Mouse (Mus musculus) heart, postnatal 36 days (tissue): ENCODE measurements at regions not wholly inside any gene's neighbourhood (a gene's known extent, or its start where the extent isn't known, plus 50 kb on each side); places are given as distances from the start of the nearest gene placed in this dataset.
A peak's percentile ranks its signal among the peaks of the same experiment; 100 is the strongest.

Experiments
- DNase-seq, 2 experiments: peaks; one replicate each; pipeline ENCODE4 v3.0.0; 2021 to 2022
- intact Hi-C: fragments of 180-260 bp; cut with DNase I; formaldehyde crosslinking; loops from one replicate; pipeline ENCODE4 v1.15.1; 2025

DNA sequence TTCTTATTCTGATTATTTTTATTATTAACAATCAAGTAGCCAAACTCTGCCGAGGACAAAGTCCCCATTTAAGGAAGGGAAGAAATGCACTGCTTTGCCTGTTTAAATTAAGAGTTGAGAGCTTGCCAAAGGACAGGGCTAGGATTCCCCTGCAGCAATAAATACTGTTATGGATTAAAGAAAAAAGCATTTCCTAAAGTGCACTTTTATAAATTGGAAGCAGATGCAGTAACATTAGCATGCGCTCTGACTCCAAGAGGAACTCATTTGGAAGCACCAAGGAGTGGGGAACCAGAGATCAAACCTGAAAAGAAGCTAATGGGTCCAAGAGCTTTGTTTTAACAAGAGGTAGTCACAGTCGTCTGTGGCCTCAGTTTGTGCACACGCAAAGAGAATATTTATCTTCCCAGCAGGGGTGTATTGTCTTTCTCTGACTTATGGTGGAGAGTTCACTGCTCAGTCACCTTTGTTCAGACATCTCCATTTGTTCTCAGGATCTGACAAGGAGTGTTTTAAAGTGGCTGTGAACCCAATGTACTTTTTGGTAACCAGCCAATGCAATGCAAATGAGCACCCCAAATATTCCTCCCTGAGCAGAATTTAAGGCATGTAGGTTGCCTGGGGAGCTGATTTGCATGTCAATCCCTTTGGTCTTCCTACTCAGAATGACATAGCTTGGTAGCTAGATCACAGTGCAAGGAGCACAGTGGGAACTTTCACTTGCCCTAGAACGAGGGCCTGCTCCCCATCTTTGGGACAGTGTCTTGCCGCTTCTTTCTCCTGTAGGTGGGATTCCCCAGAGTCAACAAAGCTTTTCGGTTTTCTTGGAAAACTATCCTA lies 119.1 kb upstream of the Nbea start:
- DNase-seq: no peak
- intact Hi-C loops: no loop called here

DNA sequence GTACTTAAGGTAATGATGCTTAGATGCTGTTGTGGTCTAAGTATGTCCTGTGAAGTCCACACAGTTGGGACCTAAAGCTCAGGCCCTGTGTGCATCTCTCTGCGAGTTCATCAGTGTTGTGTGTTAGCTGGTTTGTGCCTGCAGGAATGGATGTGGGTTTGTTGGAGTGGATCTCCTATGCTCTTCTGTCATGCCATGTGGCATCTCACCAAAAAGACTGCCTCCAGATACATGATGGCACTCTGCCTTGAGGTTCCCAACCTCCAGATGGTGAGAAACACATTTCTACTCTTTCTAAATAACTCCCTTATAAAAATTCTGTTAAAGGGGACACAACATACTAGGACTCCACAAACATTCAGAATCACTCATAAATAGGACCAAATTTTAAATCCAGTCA lies 117.3 kb upstream of the Nbea start:
- intact Hi-C loops: no loop called here
- no peak for DNase-seq

DNA sequence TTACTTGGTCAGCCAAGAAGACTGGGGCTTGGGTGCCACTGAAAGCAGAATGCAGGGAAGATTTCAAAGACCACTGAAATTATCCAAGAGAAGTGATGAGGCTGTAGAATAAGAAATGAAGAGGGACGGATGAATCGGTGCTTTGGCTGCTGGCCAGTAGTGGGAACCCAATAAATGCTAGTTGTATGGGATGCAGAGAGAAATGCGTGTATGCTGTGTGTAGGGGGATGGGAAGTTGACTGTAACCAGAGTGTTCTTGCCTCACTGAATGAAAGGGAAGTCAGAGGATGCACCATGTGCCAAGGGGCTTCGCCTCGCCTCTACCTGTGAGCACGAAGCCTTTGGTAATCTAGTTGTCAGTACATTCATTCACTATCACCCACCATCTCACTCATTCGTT lies 112.1 kb upstream of the Nbea start:
- intact Hi-C loops: no loop called here
- no peak for DNase-seq

DNA sequence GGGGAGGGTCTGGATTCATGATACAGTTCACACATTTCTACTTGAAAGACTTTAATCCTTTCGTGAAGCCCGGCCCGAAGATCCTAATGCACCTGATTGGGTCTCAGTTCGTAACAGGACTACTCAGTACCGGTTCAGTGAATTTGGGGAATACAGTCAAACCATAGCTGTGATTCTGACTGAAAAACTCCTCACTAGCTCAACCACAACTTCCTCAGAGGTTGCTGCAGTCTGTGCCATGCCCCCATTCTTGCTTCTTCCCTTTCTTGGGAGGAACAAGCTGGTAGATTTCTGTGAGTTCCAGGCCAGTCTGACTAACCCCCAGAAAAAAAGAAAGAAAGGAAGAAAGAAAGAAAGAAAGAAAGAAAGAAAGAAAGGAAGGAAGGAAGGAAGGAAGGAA lies 98.0 kb upstream of the Nbea start:
- no peak for DNase-seq
- intact Hi-C loops: no loop called here

DNA sequence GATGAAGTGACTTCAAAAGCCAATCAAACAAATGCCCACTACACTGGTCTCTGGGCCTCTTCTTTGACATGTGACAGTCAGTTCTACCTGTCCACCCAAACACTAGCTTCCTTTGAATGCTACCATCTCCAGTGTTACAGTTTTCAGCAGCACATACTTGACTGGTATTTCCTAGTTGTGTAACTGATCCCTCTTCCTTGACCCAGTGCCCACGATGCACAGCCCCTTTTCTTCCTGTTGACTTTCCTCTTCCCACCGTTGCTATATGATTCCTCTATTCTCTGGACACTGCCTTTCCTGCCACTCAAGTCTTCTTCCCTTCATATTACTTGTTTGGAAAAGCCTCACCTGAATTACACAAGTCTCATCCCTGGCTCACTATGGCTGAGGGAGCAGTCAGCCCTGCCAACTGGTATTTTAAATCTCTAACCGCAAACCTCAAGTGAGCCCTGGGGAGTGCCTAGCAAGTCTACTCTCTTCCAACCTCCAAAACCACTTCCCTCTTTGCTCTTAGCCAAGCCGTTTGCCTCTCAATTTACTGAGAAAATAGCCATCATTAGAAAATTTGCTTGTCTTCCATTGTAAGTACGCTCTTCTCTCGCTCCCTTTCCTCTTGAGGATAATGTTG lies 96.9 kb upstream of the Nbea start:
- intact Hi-C loops: no loop called here
- DNase-seq: no peak

DNA sequence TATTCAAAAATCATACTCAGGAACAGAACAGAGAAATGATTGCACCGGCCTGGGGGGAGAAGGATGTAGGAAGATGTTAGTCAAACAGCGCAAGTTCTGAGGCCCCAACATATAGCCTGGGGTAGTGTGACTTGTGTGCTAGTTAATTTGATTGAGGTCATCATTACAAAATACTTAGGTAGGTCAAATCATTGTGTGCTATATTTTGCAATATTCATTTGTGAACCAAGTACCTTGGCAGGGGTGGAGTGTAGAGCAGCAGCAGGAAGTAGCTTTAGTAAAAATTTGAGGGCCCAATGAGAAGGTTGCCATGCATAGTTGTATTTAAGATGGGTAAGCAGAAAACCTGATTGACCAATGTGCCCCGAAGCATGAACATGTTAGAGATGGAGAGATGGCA lies 89.1 kb upstream of the Nbea start:
- intact Hi-C loops: no loop called here
- no peak for DNase-seq

DNA sequence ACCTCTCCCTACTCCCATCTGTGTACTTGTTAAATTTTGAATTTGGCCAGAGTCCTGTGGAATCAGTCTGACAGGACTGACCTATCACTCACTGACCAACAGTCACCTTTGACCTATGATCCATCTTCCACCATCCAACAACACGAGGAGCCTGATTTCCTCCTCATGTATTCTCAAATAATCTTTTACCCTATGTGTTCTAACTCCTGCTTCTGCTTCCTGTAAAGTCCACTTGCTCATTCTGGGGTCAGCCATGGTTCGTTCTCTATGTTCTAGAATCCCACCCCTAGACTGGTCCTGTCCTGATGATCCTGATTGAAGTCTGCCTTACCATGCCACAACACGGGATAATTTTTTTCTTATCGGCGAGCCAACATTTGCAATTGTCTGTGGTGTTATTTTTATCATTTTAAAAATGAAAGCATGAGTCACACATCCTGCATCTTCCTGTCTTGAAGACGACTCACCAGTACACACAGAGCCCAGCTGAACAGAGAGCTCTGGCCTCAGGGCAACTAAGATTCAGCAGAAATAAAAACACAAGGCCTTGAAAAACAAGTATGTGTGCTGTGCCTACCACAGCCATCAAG lies 86.8 kb upstream of the Nbea start:
- DNase-seq: peak in 1 of 2 experiments; percentile 23
- intact Hi-C loops: no loop called here

DNA sequence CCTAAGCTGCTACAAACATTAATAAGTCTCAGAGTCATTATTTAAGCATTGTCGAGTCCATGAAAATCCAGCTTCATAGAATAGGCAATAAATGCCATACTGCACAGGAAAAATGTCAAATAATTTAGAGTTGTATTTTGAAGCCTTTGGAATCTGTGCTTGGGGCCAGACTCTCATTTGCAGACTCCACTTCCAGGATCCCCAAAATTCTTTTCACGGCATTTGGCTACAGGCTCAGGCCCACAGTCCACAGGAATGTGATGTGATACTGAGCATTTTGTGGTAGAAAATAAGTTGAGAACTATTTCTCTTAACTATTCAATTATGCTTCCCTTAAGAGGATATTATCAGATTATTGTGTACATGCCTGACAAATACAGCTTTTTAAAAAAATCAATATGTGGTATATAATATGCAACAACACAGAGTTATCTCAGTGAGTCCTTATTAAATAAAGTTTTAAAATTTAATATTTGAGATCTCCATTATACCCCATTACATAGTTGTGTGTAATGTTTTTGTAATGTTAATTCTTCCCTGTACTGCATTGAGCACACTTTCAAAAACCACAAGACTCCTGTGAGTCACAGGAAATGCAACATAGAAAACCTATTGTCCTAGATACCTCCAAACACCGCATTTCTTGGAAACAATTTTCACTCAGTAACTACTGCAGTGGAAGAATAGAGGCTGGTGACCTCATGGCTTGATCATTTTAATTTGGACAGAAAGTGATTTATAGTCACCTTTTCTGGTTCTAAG lies 78.5 kb upstream of the Nbea start:
- intact Hi-C loops: no loop called here
- no peak for DNase-seq

DNA sequence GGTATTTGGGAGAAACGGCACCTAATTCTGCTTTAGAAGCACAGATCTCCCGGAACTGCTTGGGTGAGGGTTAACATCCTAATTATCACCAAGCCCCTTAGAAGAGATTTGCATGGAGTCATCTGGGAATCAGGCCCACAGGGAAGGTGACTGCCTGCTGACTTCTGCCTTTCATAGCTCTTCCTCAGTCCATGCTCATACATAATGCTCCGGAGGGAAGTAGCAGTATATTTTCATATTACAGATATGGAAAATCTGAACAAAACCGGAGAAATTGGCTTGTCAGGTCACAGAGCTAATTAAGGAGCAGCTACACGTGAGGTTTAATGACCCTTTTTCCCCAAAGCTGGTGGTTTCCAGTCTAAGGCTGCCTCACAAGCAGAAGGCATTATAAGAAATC lies 72.8 kb upstream of the Nbea start:
- DNase-seq: no peak
- intact Hi-C loops: no loop called here

DNA sequence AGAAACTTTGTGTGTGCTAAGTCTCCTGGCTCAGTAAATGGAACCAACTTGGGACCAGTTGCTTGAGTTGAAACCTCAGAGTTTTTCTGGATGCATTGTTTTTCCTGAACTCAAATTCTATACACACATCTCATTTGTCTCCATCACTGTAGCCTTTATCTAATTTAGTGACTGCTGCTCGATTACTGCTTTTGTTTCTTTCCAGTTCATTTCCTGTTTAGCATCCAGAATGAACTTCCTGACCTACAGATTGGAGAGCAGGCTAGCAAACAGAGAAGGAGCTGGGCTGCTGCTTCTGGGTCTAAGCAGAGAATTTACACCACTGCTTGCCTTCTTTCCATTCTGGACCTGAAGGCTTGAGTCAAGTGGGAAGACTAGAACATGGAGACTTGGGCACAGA lies 60.9 kb upstream of the Nbea start:
- intact Hi-C loops: no loop called here

DNA sequence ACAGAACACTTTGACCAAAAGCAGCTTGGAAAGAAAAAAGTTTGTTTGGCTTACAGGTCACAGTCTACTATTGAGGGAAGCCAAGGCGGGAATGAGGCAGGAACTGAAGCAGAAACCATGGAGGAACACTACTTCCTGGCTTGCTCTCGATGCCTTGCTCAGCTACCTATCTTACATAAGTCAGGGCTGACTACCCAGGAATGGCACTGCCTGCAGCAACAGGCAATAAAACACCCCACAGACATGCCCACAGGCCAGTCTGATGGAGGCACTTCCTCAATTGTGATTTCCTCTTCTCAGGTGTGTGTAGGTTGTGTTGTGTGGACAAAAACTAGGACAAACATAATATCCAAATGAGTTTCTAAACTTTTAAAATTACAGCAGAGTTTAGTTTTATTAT lies 54.7 kb upstream of the Nbea start:
- DNase-seq: no peak
- intact Hi-C loops: no loop called here

More for the DNA sequence above, 60.9 kb upstream of the Nbea start:
- DNase-seq: no peak

DNA sequence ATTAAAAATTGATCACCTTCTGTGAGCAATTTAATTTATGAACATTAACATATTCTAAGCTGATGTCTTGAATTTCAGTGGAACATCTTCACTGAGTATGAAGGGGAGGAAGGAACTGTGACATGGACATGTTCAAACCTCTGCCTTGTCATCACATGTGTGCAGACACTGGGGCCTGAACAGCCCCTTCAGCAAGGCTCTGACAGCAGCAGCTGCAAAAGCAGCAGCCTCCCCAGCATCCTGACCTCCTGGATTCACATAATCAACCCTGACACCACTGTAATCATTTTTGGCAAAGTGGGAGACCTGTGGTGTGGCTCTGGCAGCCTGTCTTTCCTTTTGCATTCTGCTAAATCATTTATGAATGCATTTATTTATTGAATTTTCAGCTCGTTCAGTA lies 52.7 kb upstream of the Nbea start:
- intact Hi-C loops: no loop called here
- DNase-seq: no peak
